Mouse (Mus musculus) ES-Bruce4 (cell line): ENCODE data around the gene Prickle1. TPM values are rescaled to one million over a fixed set of nuclear protein-coding genes. Genes with fewer than 3 reads are reported as not detected.
A peak's percentile ranks its signal among the peaks of the same experiment; 100 is the strongest.

Experiments used
- H3K27ac ChIP-seq: 2 replicates; pipeline ENCODE4 v1.5.1; 2012; ENCODE audit warnings: low read length, inconsistent platforms; ENCODE audit not compliant: insufficient read depth
- H3K27me3 ChIP-seq: 2 replicates; pipeline ENCODE4 v1.6.1; 2012; ENCODE audit warnings: mild to moderate bottlenecking, low read length, inconsistent platforms; ENCODE audit not compliant: control insufficient read depth, poor library complexity, insufficient read depth, severe bottlenecking
- H3K36me3 ChIP-seq: 2 replicates; pipeline ENCODE4 v1.6.1; 2012; ENCODE audit warnings: inconsistent platforms, mild to moderate bottlenecking, low read length, moderate library complexity; ENCODE audit not compliant: control insufficient read depth, poor library complexity, insufficient read depth, severe bottlenecking
- H3K4me1 ChIP-seq: one replicate; pipeline ENCODE4 v1.8.1; 2011; ENCODE audit warnings: low read length; ENCODE audit not compliant: control insufficient read depth, insufficient read depth
- H3K4me3 ChIP-seq: 2 replicates; pipeline ENCODE4 v1.5.1; 2011; ENCODE audit warnings: low read depth, mild to moderate bottlenecking, low read length
- H3K9ac ChIP-seq: 2 replicates; pipeline ENCODE4 v1.6.1; 2012; ENCODE audit warnings: low read depth, mild to moderate bottlenecking, inconsistent platforms; ENCODE audit not compliant: poor library complexity, severe bottlenecking
- H3K9me3 ChIP-seq: replicated peaks from 2 replicates; pipeline ENCODE4 v1.6.1; 2012; ENCODE audit warnings: mild to moderate bottlenecking, low read length, inconsistent platforms; ENCODE audit not compliant: control insufficient read depth, poor library complexity, insufficient read depth, severe bottlenecking
- CTCF ChIP-seq: IDR thresholded peaks from one replicate; pipeline ENCODE4 v1.8.1; 2011; ENCODE audit warnings: low read depth, low read length
- EP300 ChIP-seq: IDR thresholded peaks from 2 replicates; pipeline ENCODE4 v1.6.1; 2011; ENCODE audit warnings: low read depth, low read length; ENCODE audit not compliant: insufficient read depth
- POLR2A ChIP-seq: IDR thresholded peaks from one replicate; pipeline ENCODE4 v1.8.1; 2011; ENCODE audit warnings: low read length; ENCODE audit not compliant: insufficient read depth
- polyA plus RNA-seq: library from polyadenylated mRNA; stranded (reverse); fragments of >200 nt; gene quantifications from 2 replicates; pipeline ENCODE4 v1.2.4, GENCODE M21; 2011; ENCODE audit warnings: low read depth; ENCODE audit not compliant: missing spikeins, insufficient read depth, insufficient read length

The Prickle1 gene
- polyA plus RNA-seq, 1 experiment, result 10.3 TPM

DNA sequence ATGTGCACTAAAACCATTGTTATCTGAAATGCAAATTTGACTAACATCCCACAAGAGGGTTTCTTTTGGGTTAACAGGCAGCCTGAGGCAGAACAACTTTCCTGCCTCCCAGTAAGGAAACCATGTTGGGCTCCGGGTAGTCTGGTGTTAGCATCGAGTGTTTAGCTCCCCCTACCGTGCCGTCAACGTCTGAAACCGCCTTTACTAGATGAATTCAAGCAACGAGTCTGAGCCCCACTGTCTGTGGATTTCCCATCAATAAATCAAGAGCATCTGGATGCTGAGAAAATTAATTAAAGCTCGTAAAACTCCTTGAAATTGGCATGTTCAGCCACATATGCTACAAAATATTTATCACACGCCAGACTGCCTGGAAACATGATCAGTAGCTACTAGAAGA is 15.8 kb downstream of the Prickle1 start:
- no peak overlapping the region for H3K4me3 ChIP-seq
- no peaks in the 10 kb centered on the region for H3K9me3 ChIP-seq
- TF ChIP-seq POLR2A (no peak), CTCF (peak; percentile 23), EP300 (no peak)
- no peak overlapping the region for H3K27ac ChIP-seq
- no peaks in the 10 kb centered on the region for H3K4me1 ChIP-seq
- H3K27me3 ChIP-seq, result no peaks in the 10 kb centered on the region
- no peaks in the 10 kb centered on the region for H3K36me3 ChIP-seq
- no peak overlapping the region for H3K9ac ChIP-seq

DNA sequence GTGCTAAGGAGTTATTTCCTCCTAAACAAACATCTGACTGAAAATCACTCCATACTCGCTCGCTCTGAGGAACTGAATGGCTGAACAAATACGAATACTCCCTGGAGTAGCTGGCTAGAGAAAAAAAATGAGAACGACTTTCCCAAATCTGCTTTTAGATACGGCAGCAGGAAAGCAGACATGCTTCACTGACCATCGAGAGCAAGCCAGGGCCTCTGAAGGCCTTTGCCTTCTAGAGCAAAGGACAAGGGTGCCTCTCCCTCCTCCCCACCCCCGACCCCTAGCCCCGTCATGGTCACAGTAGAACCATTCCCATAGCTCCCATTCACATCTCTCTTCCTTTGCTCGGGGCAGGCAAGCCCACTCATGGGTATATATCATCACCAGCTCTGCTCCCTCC is 16.6 kb downstream of the Prickle1 start:
- TF ChIP-seq CTCF (no peak), EP300 (no peak), POLR2A (no peak)
- Histone ChIP-seq H3K4me3 (no peak overlapping the region), H3K36me3 (no peaks in the 10 kb centered on the region), H3K27me3 (no peaks in the 10 kb centered on the region), H3K27ac (no peak overlapping the region), H3K9ac (no peak overlapping the region), H3K4me1 (no peaks in the 10 kb centered on the region), H3K9me3 (no peaks in the 10 kb centered on the region)

DNA sequence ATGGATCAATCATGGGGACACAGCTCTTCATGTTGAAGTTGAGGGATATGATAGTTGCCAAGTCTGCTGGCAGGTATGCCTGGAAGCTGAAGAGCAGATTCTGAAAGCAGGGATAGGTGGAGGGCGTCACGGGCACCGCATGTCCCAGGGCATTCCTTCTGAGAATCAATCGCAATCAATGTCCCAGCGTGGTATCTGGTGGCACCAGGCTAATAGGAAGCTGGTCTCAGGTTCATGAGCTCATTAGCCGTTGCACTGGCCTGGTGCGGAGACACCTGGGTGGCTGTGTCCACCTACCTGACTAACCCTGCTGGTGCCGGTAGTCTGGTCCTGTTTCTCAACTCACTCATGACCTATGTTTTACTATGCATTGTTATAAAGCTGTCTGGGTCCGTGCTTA is 19.3 kb downstream of the Prickle1 start:
- H3K27me3 ChIP-seq, result no peaks in the 10 kb centered on the region
- no peaks in the 10 kb centered on the region for H3K4me1 ChIP-seq
- no peak overlapping the region for H3K27ac ChIP-seq
- no peaks in the 10 kb centered on the region for H3K36me3 ChIP-seq
- TF ChIP-seq EP300 (no peak), CTCF (no peak), POLR2A (no peak)
- H3K9me3 ChIP-seq, result no peaks in the 10 kb centered on the region
- no peak overlapping the region for H3K4me3 ChIP-seq
- no peak overlapping the region for H3K9ac ChIP-seq

DNA sequence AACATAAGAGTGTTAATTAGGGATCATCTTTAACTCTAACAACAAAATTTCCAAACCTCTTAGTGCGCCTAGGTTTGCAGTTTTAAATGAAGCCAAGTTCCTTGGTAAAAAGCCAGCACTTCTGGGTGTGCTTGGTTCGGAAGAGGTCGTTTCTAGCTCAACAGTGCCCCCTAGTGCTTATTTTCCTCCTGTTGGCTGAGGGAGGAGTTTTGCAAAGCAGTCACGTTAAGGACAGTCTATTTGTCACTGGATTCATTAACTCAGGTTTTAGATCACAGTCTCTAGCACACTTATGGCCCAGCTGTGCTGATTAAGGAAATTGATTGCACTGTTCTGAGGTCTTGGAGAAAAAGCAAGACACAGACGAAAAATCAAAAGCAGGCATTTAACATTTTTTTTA is 19.8 kb downstream of the Prickle1 start:
- Histone ChIP-seq H3K4me1 (no peaks in the 10 kb centered on the region), H3K27me3 (no peaks in the 10 kb centered on the region), H3K36me3 (no peaks in the 10 kb centered on the region), H3K9me3 (no peaks in the 10 kb centered on the region), H3K27ac (no peak overlapping the region), H3K4me3 (no peak overlapping the region), H3K9ac (no peak overlapping the region)
- no peak for TF ChIP-seq EP300
- TF ChIP-seq CTCF, result peak; percentile 43

DNA sequence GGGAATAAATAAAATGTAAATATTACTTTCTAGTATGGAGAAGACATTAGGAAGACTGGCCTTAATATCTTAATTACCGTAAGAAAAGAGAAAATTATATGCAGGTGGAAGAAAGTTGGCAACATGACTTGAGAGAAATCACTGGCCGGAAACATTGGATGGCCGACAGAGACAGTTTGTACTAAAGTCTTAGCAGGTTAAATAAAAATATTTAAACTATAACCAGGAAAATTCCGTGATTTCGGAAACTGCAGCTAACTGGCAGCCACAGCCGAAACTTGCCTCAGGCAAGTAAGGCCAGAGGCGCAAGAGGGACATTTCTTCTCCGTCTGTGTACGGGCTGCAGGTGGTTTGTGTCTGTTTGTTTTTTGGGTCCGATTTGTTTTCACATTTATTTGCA is 22.8 kb downstream of the Prickle1 start:
- Histone ChIP-seq H3K9me3 (no peaks in the 10 kb centered on the region), H3K4me1 (no peaks in the 10 kb centered on the region), H3K9ac (no peak overlapping the region), H3K4me3 (no peak overlapping the region), H3K27me3 (no peaks in the 10 kb centered on the region), H3K36me3 (no peaks in the 10 kb centered on the region), H3K27ac (no peak overlapping the region)
- TF ChIP-seq POLR2A, result no peak

DNA sequence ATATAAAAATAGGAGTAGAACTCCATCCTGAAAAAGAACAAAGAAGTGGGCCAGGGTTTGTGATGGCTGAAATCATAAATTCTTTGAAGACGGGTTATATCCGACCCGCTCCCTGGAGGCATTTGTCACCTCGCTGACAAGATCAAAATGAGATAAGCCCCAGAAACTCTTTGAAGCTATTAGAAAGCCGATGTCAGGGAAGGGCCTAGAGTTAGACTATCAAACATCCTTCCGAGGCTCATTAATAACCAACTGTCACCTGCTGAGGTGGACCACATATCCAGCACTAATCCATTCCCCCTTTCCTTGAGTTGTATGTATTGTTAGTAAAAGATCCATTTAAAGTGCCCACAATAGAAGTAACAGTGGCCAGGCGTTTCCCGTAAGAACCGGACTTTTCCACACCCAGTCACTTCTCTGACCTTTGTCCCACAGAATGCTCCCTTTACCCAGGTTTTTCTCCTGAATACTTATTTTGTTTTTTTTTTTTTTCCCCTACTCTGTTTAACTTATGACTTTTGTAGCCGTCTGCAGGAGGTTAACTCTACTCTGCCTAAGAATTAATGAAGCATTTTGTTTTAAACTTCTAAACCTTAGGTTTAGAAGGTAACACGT is 24.7 kb downstream of the Prickle1 start:
- Histone ChIP-seq H3K36me3 (no peaks in the 10 kb centered on the region), H3K27me3 (no peaks in the 10 kb centered on the region), H3K9ac (no peak overlapping the region), H3K9me3 (no peaks in the 10 kb centered on the region), H3K4me3 (no peak overlapping the region), H3K4me1 (no peaks in the 10 kb centered on the region), H3K27ac (no peak overlapping the region)
- TF ChIP-seq CTCF (no peak), POLR2A (no peak), EP300 (no peak)
